Mouse (Mus musculus) spleen, postnatal 36 days (tissue): ENCODE results near the gene Atp6v1a.

Source experiments
- DNase-seq, 2 experiments: peaks; one replicate each; pipeline ENCODE4 v3.0.0; 2022; ENCODE audit warnings: low spot score in 2 of 2, mixed read lengths in 1 of 2

The Atp6v1a gene

GRCm38 (mm10) chr16:44139536-44140185, at the start of gene Atp6v1a, which contains the start of gene Naa50:
Atp6v1a (minus strand) TSS chr16:44139705.
Naa50 (plus strand) TSS chr16:44139830.
- DNase-seq, result peak; percentile 87 to 88

DNA sequence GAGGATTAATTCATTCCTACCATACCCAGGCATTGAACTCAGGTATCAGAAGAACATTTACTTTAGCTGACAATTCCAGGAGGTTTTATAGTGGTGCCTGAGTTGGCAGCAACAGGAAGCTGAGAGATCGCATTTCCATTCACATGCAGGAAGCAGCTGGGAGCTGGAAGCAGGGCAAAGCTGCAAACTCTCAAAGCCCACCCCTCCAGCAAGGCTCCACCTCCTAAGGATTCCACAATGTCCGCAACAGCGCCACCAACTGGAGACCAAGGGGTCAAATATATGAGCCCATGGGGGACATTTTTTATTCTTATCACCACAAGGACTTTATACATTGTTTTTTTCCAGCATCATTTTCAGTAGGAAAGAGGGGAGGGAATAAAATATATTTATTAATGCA, 49.3 kb upstream of the Atp6v1a start:
- DNase-seq, result no peak

- DNase-seq, result no peak
Observed at GRCm38 (mm10) chr16:44187172-44187571, 47.7 kb upstream of the Atp6v1a start.

DNA sequence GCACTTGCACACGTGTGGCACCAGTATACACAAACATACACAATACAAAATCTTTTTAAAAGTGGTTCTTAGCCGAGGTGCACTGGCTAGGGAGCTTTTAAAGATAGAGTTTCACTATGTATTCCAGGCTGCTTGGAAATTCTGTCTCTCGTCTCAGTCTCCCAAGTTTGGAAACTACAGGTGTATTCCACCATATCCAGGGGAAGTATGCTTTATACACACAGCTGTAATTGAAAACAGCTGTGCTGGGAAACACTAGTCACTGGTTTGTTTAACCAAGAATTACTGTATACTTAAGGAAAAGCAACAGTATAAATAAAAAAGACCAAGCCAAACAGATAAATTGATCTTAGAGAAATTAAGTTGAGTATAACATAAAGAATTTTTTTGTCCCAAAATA, 45.3 kb upstream of the Atp6v1a start:
- no peak for DNase-seq

DNA sequence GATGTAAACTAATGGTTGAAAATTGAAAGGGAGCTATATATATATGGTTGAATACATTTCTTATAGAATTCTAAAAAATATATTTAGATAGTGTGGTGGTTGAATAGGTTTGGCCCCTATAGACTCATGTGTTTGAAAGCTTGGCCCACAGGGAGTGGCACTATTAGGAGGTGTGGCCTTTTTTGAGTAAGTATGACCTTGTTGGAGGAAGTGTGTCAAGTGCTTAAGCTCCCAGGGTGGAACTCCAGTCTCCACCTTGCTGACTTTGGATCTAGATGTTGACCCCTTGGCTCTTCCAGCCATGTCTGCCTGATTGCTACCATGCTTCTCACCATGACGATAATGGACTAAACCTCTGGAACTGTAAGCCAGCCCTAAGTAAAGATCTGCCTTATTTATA, 43.1 kb upstream of the Atp6v1a start:
- no peak for DNase-seq

DNA sequence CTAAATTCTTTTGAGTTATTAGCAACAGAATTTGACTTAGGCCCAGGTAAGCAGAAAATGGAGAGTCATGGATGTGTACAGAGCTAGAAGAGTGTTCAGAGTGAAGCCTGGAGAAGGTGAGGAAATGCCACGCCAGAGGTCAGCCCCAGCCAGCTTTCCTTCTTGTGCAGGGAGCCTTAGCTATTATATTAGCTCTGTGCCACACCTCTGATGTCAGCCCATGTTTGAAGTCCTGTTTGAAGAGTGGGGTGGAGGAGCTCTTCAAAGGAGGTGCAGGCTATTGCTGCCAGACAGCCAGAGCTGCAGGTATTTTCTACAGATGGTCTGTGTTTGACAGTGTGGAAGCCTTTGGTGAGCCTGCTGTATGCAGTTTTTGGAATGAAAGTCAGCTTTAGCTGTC, 39.0 kb upstream of the Atp6v1a start:
- DNase-seq, result no peak

DNA sequence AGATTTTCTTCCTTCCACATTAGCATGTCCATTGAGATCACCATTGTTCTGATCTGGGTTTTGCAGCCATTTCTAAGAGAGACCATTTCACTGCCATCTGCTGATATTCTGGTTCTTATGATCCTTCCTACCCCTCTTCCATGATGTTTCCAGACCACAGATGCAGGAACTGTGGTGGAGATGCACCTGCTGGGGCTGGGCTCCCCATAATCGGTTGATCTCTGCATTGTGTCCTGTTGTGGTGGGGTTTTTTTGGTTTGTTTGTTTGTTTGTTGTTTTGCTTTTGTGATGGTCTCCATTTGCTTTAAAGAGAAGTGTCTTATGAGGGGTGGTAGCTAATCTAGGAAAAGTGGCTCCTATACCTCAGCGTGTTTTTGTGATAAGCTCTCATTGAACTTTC, 37.0 kb upstream of the Atp6v1a start:
- DNase-seq, result no peak

- no peak for DNase-seq
Observed at GRCm38 (mm10) chr16:44175001-44175400, 35.5 kb upstream of the Atp6v1a start.

DNA sequence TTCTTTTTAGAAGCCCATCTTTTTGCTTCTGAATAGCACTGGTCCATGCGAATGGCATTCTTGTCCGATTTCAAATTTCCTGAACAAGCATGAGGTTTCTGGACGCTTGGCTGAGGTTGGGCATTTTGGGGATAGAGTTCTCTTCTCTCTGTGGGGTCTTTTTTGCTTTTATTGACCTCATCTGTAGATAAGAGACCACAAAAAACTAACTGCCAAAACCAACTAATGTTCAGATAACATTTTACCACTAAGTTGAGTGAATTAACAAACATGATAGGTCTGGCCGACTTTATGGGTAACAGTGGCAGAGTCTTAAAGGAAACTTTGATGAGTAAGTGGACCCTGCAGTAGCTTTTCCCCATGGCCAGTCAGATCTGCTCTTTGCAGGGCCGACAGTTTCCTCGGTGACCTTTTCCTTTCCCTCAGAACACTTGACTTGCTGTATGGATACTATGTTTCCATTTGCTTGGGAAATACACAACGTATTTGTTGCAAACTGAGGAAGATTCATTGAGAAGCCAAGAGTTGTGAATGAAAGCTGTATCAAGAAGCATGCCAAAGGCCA, 34.5 kb upstream of the Atp6v1a start:
- no peak for DNase-seq

DNA sequence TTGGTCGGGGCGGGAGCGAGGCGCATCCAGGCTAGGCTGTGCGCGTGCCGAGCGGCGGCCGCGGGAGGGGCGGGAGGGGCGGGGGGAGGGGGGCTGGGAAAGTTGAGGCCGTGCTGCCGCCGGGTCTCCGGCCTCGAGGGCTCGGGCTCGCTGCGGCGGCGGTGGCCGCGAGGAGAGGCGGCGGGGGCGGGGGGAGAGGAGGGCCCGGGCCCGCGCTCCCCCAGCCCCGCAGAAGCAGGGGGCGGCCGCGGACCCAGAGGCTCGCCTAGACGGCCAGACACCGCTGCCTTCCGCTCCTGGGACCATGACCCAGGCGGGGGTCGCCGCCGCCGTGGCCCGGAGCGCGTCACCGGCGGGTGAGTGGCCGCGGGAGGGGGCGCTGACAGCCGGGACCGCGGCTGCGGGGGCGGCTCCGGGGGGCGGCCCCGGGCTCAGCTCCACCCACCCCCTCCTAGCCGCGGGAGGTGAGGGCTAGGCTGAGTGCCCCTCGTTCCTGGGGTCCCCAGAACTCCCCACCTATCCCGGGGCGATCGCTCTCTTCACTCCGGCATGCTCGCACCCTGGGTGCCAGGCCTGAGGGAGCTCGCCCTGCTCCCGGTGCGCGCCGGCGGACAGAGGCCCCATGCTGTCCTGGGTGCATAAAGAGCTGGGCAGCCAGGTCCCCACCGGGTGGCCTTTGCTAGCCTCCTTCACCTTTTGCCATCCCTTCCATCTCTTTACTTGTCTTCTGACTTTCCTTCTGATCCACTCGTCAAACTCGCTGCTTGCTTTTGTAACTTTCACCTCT, 33.8 kb upstream of the Atp6v1a start, which contains the start of gene Usf3:
Usf3 (plus strand) TSS at position 92 of the 787 bp plus-strand sequence.
- DNase-seq, result peak; percentile 48 to 56

DNA sequence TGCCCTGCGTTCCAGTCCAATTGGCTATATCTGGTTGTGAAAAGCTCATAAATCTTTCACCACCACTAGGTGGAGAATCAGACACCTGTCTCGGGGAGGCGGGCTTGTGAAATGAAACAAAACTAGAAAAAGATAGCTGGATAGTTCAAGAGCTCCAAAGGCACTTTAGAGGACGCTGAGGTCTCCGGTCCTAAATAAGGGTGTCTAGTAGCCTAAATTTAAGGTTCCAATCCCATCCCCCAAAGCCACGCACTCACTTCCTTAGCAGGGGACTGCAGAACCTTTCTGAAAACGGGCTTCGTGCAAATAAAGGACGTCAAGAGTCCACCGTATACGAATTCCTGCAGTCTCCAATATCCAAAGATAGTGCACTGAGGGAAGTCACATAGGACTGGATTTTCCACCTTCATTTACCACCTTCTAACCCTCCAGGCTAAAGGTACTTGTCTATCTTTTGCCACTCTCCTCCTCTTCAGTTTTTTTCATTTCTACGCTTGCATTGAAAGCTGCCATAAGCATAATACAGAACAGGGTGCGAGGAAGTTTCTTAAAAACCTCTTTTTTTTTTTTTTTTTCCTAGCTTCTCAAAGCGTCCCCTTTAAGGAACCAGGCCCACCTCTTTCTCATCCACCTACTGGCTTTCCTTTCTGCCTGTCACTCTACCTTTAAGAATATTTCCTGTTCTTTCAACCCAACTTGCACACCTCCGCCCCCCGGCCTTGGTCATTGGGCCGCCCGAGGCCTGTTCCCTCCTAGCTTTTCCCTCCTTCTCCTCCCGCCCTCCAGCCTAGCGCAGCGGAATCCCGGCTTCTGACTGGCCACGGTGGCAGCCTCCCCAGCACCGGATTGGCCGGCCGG, 33.0 kb upstream of the Atp6v1a start:
- peak; percentile 99 for DNase-seq

DNA sequence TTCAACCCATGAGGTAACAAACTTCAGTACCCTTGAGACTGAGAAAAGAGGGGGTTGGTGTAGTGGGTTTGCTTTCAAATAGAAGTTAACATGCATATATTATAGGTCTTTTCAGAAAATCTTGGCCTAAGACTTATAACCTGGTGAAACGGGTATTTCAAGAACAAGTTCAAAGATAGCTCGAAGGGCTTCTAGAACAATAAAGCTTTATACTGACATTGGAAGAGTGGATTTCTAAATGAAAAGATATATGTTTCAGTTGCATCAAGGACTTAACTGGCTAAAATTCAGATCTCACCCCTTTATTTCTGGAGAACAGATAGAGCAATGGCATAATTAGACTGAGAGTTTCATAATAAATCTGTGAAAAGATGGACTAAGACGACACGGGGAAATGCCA, 29.5 kb upstream of the Atp6v1a start:
- no peak for DNase-seq

GRCm38 (mm10) chr16:44165182-44165581, 25.7 kb upstream of the Atp6v1a start:
- DNase-seq, result no peak

DNA sequence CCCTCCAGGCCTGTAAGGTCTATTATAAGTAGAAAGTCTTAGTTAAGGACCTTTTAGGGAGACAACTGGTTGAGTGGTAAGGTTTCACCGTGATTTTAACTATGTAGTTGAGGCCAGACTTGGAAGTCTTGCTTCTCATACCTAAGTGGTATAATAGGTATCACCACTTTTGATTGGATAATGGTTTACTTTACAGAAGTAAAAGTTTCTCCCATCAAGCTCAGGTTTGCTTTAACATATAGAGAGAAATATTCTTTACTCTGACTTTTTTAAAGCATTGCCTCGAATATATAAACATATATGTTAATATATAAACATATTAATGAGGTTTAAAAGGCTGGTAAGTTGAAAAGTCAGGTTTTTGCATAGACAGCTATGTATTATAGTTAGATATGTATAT, 24.3 kb upstream of the Atp6v1a start:
- no peak for DNase-seq

- no peak for DNase-seq
Observed at GRCm38 (mm10) chr16:44159325-44159724, 19.8 kb upstream of the Atp6v1a start.

DNA sequence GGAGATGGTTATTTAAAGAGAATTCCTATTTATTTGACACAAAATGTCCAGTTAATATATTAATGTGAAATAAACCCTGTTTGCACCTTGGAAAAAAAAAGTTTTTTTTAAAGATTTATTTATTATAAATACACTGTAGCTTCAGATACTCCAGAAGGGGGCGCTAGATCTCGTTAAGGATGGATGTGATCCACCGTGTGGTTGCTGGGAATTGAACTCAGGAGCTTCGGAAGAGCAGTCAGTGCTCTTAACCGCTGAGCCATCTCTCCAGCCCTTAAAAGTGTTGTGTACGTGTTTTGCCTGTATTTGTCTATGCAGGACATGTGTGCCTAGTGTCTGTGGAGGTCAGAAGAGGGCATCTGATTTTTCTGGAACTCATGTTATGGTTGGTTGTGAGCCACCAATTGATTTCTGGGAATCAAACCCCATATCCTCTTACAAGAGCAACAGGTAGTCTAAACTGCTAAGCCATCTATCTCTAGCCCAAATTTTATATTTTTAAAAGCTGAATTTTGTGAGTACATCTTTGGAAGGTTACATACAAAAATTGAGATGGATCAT, 15.1 kb upstream of the Atp6v1a start:
- no peak for DNase-seq

- no peak for DNase-seq
Observed at GRCm38 (mm10) chr16:44149002-44149767, 9.7 kb upstream of the Atp6v1a start.

- DNase-seq, result no peak
Observed at GRCm38 (mm10) chr16:44141483-44141882, 2.0 kb upstream of the Atp6v1a start.

DNA sequence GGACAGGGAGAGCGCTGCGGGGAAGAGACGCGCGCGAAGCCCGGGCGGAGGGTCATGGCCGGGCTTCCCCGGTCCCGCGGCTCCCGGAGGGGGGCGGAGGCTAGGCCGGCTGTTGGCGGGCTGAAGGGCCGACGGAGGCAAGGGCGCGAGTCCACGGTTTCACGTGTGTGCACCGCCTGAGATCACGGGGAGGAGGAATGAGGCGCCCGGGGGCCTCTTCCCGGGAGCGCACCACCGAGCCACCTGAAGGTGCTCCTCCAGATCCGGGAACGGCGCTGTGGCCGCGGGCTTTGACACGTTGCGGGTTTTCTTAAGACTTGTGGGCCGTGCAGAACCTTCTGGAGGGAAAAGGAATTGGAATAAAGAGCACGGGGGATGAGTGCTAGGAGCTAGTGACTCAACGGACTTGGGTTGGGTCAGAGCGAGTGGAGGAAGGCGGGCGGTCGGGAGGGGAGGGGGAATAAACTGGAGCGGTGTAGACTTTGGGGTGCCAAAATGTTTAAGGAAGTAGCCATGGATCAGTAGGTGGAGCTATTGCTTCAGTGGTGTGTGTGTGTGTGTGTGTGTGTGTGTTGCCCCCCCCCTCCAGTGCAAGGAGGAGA, 782 bp upstream of the Atp6v1a start:
- DNase-seq, result peak; percentile 67 to 81

DNA sequence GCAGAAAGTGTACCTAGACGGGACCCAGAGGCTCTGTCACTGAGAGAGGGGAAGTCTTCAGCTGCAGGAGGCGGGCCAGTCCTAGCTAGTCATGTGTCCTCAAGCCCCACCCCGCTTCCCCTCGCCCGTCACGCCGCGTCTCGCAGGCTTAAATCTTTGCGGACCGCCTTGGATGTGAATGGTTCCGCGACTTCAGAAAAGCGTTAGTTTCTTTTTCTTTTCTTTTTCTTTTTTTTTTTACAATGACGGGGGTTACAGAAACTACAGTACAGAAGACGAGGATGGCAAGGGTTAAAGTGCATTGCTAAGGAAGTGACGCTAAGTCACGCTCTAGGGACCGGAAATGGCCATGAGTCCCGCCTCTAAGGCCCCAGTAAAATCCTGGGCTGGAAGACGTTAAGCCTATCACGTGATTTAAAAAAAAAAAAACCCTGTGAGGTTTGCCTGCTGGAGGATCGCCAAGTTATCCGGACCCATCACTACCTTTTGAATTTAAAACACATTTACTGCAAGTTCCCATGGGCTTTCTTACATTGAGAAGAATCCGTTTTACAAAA, 448 bp downstream of the Atp6v1a start:
- DNase-seq, result peak; percentile 87 to 90
